Mouse (Mus musculus): ENCODE measurements around the gene Gm266. TPM values are rescaled to one million over a fixed set of nuclear protein-coding genes. Genes with fewer than 3 reads are reported as not detected.
"Not testable (repeated sequence)": the region's sequence is repeated elsewhere in the genome, so short reads cannot be mapped to it uniquely, and the experiment has no call there.

The Gm266 gene
- total RNA-seq (2021) = 1 to 10 TPM; 2.2 to 2.4 TPM

GRCm38 (mm10) chr12:111485652-111486306 is at the start of gene Gm266:
TSS of gene Gm266 (minus strand) at chr12:111485823.
- DNase-seq = peak; percentile 29 to 51

GRCm38 (mm10) chr12:111535281-111535680 is 49.7 kb upstream of the Gm266 start:
- no peak for DNase-seq
- intact Hi-C loops (cut with DNase I) = no loop called here

More at GRCm38 (mm10) chr12:111485652-111486306, at the start of gene Gm266:
- intact Hi-C loops (cut with DNase I) = no loop called here

- intact Hi-C loops (cut with DNase I) = no loop called here
- DNase-seq = no peak
Observed at GRCm38 (mm10) chr12:111533096-111533794, 47.6 kb upstream of the Gm266 start.

GRCm38 (mm10) chr12:111529192-111529591 is 43.6 kb upstream of the Gm266 start:
- no peak for DNase-seq
- intact Hi-C loops (cut with DNase I) = no loop called here

GRCm38 (mm10) chr12:111527643-111528281 is 42.1 kb upstream of the Gm266 start:
- DNase-seq = no peak
- intact Hi-C loops (cut with DNase I) = no loop called here

GRCm38 (mm10) chr12:111524883-111525282 is 39.3 kb upstream of the Gm266 start:
- no peak for DNase-seq

GRCm38 (mm10) chr12:111524469-111524868 is 38.8 kb upstream of the Gm266 start:
- no peak for DNase-seq
- intact Hi-C loops (cut with DNase I) = no loop called here

More at GRCm38 (mm10) chr12:111524883-111525282, 39.3 kb upstream of the Gm266 start:
- intact Hi-C loops (cut with DNase I) = no loop called here

- intact Hi-C loops (cut with DNase I) = no loop called here
- no peak for DNase-seq
Observed at GRCm38 (mm10) chr12:111520994-111521393, 35.4 kb upstream of the Gm266 start.

GRCm38 (mm10) chr12:111519821-111520220 is 34.2 kb upstream of the Gm266 start:
- intact Hi-C loops (cut with DNase I) = no loop called here

GRCm38 (mm10) chr12:111518391-111518790 is 32.8 kb upstream of the Gm266 start:
- DNase-seq = no peak
- intact Hi-C loops (cut with DNase I) = no loop called here

More at GRCm38 (mm10) chr12:111519821-111520220, 34.2 kb upstream of the Gm266 start:
- no peak for DNase-seq

- DNase-seq = no peak
- intact Hi-C loops (cut with DNase I) = no loop called here
Observed at GRCm38 (mm10) chr12:111517901-111518300, 32.3 kb upstream of the Gm266 start.

- DNase-seq = no peak
- intact Hi-C loops (cut with DNase I) = no loop called here
Observed at GRCm38 (mm10) chr12:111516826-111517225, 31.2 kb upstream of the Gm266 start.

- no peak for DNase-seq
- intact Hi-C loops (cut with DNase I) = no loop called here
Observed at GRCm38 (mm10) chr12:111515920-111516319, 30.3 kb upstream of the Gm266 start.

GRCm38 (mm10) chr12:111514874-111515649 is 29.4 kb upstream of the Gm266 start:
- intact Hi-C loops (cut with DNase I) = no loop called here
- no peak for DNase-seq

- DNase-seq = peak in 1 of 2 experiments; percentile 21
- intact Hi-C loops (cut with DNase I) = no loop called here
Observed at GRCm38 (mm10) chr12:111514231-111514792, 28.7 kb upstream of the Gm266 start.

- DNase-seq = peak; percentile 29 to 41
- intact Hi-C loops (cut with DNase I) = no loop called here
Observed at GRCm38 (mm10) chr12:111513673-111514072, 28.1 kb upstream of the Gm266 start.

GRCm38 (mm10) chr12:111512572-111513063 is 27.0 kb upstream of the Gm266 start:
- intact Hi-C loops (cut with DNase I) = no loop called here
- DNase-seq = no peak

GRCm38 (mm10) chr12:111508438-111508837 is 22.8 kb upstream of the Gm266 start:
- intact Hi-C loops (cut with DNase I); DNase-seq: not testable (repeated sequence)

- intact Hi-C loops (cut with DNase I) = no loop called here
Observed at GRCm38 (mm10) chr12:111507962-111508361, 22.3 kb upstream of the Gm266 start.

GRCm38 (mm10) chr12:111507001-111507400 is 21.4 kb upstream of the Gm266 start:
- intact Hi-C loops (cut with DNase I) = no loop called here
- no peak for DNase-seq

More at GRCm38 (mm10) chr12:111507962-111508361, 22.3 kb upstream of the Gm266 start:
- no peak for DNase-seq
